Mouse (Mus musculus): ENCODE measurements around the gene Haao.

DNA sequence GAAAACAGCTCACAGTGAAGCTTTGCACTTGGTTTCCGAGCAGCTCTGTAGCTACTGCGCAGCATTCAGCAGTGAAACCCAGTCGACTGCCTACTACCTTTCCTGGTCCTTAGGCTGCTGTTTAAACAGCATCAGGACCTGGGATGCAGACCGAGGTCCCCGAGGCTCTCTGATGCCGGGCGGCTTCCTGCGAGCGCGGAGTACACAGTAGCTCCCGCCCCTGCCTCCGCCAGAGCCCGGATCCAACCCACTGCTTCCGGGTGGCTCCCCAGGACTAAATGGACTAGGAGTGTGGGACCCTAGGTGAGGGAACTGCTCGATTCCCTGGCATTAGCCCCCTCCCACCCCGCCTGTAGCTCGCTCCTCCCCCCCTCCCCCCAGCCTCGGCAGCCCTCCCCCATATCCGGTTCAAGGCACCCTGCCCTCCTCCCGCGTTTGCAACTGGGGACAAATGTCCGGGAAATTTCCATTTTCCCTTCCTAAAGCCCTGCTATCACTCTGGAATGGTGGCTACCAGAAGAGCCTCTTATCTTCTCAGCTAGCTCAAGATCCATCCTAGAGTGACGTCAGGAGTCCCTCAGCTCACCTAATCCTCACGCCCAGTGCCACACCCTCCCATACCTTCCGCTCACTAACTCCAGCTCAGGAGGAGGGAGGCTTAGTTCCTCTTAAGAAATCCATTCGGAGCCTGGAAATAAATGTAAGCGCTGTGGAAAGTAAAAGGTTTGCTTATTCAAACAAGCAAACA, 14.5 kb upstream of the Haao start:
- TF ChIP-seq CTCF (conservative IDR thresholded peaks at IDR 0.05; ENCODE audit: insufficient read depth, insufficient read length, low read depth, low read length): no peak
- peak; percentile 31 for TF ChIP-seq POLR2A (IDR thresholded peaks at IDR 0.05; ENCODE audit: low read depth, low read length)
